Mouse (Mus musculus) adrenal gland, postnatal 36 days (tissue): ENCODE measurements around the gene Fbxo30. TPM values are rescaled to one million over a fixed set of nuclear protein-coding genes. Genes with fewer than 3 reads are reported as not detected.

Source experiments
- DNase-seq, 2 experiments: peaks; one replicate each; pipeline ENCODE4 v3.0.0; 2021; ENCODE audit warnings: mixed read lengths in 1 of 2
- total RNA-seq, 2 experiments: library from RNA; stranded (reverse); gene quantifications; 2 replicates each; pipeline ENCODE4 v1.2.3; 2021

Fbxo30 gene
- total RNA-seq, 2 experiments from 2014 or later, result 26.2 to 30.8 TPM

GRCm38 (mm10) chr10:11322316-11322715 lies 41.2 kb downstream of the Fbxo30 start:
- DNase-seq, result no peak

- DNase-seq, result no peak
Observed at GRCm38 (mm10) chr10:11323202-11323898, 42.2 kb downstream of the Fbxo30 start.

GRCm38 (mm10) chr10:11326526-11326925 lies 45.4 kb downstream of the Fbxo30 start:
- DNase-seq, result peak in 1 of 2 experiments; percentile 4

- peak; percentile 92 to 94 for DNase-seq
Observed at GRCm38 (mm10) chr10:11343205-11344141, 62.3 kb downstream of the Fbxo30 start, which contains the start of gene Epm2a. Epm2a (plus strand) TSS chr10:11343404.

- no peak for DNase-seq
Observed at GRCm38 (mm10) chr10:11344536-11345468, 63.7 kb downstream of the Fbxo30 start.

Other genes starting within 250 kb of the Fbxo30 start
- gene Grm1, start 199.0 kb upstream of the Fbxo30 start, total RNA-seq, result not detected
- 10 to 100 TPM; 20.9 to 27.8 TPM for gene Shprh, start 131.9 kb upstream of the Fbxo30 start, total RNA-seq
- gene Epm2a, start 62.1 kb downstream of the Fbxo30 start, total RNA-seq, result 10 to 100 TPM in 1 of 2 experiments, 1 to 10 TPM in 1; 8.4 to 17.3 TPM